Mouse (Mus musculus): Measurements from ENCODE around the gene Ccdc77. TPM values are rescaled to one million over a fixed set of nuclear protein-coding genes. Genes with fewer than 3 reads are reported as not detected.

Gene Ccdc77
- polyA plus RNA-seq, 2 experiments = 17.2 to 20.8 TPM

DNA sequence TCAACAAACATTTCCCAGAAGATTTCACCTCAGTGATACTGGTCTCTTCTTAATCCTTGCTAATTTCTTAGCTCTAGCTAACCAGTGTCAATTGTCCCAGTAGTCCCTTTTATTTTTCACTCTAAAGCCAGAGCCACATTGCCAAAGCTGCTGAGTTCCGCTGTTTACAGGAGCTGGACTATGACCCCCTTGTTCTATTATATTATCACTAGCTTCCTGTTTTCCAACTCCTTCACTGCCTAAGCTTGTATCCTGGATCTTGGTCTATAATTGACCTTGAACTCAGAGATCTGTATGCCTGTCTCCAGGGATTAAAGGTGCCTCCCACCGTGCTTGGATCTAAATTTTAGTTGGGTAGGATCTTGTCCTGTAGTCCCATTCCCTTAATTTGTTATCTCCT is 12.6 kb upstream of the Ccdc77 start:
- ATAC-seq (ENCODE audit: low FRiP score, low read depth) (no peak), DNase-seq (ENCODE audit: low spot score) (no peak)
- Histone ChIP-seq H3K27me3 (ENCODE audit: control insufficient read depth, insufficient read depth, low read length) (no peaks in the 10 kb centered on the region), H3K27ac (replicated peaks; ENCODE audit: low read depth, low read length) (no peak overlapping the region), H3K4me3 (replicated peaks; ENCODE audit: low read length) (no peak overlapping the region), H3K4me1 (ENCODE audit: control insufficient read depth, insufficient read depth, low read length) (no peaks in the 10 kb centered on the region), H3K4me2 (replicated peaks; ENCODE audit: low read depth, low read length, severe bottlenecking) (no peak overlapping the region), H3K9ac (ENCODE audit: low read depth, low read length, severe bottlenecking) (no peak overlapping the region), H3K9me3 (ENCODE audit: control insufficient read depth, low read length) (no peaks in the 10 kb centered on the region), H3K36me3 (ENCODE audit: control insufficient read depth, insufficient read depth, low read length) (peaks cover 86% of the 10 kb centered on the region)
- WGBS = 94% methylated on average over 2 of the region's 2 CpGs
- no peak for TF ChIP-seq POLR2A (IDR thresholded peaks at IDR 0.05; ENCODE audit: borderline replicate concordance, extremely low read depth, insufficient read depth, insufficient read length)

- 4% methylated on average over 15 of the region's 15 CpGs for WGBS
- Histone ChIP-seq H3K9me3 (ENCODE audit: control insufficient read depth, low read length) (no peaks in the 10 kb centered on the region), H3K4me1 (ENCODE audit: control insufficient read depth, insufficient read depth, low read length) (peaks cover 12% of the 10 kb centered on the region), H3K4me3 (replicated peaks; ENCODE audit: low read length) (peak overlapping the region; percentile 98), H3K9ac (ENCODE audit: low read depth, low read length, severe bottlenecking) (peak overlapping the region; percentile 93), H3K27ac (replicated peaks; ENCODE audit: low read depth, low read length) (no peak overlapping the region), H3K4me2 (replicated peaks; ENCODE audit: low read depth, low read length, severe bottlenecking) (peak overlapping the region; percentile 75), H3K36me3 (ENCODE audit: control insufficient read depth, insufficient read depth, low read length) (peaks cover 28% of the 10 kb centered on the region), H3K27me3 (ENCODE audit: control insufficient read depth, insufficient read depth, low read length) (no peaks in the 10 kb centered on the region)
- ATAC-seq (ENCODE audit: low FRiP score, low read depth) (no peak), DNase-seq (ENCODE audit: low spot score) (peak; percentile 4)
- TF ChIP-seq POLR2A (IDR thresholded peaks at IDR 0.05; ENCODE audit: borderline replicate concordance, extremely low read depth, insufficient read depth, insufficient read length) = no peak
These were observed 877 bp upstream of the Ccdc77 start for GRCm38 (mm10) chr6:120365051-120365450.

- Histone ChIP-seq H3K27me3 (ENCODE audit: control insufficient read depth, insufficient read depth, low read length) (no peaks in the 10 kb centered on the region), H3K27ac (replicated peaks; ENCODE audit: low read depth, low read length) (peak overlapping the region; percentile 97), H3K4me1 (ENCODE audit: control insufficient read depth, insufficient read depth, low read length) (peaks cover 12% of the 10 kb centered on the region), H3K9ac (ENCODE audit: low read depth, low read length, severe bottlenecking) (peak overlapping the region; percentile 93), H3K4me2 (replicated peaks; ENCODE audit: low read depth, low read length, severe bottlenecking) (peak overlapping the region; percentile 75), H3K36me3 (ENCODE audit: control insufficient read depth, insufficient read depth, low read length) (peaks cover 23% of the 10 kb centered on the region), H3K9me3 (ENCODE audit: control insufficient read depth, low read length) (no peaks in the 10 kb centered on the region), H3K4me3 (replicated peaks; ENCODE audit: low read length) (peak overlapping the region; percentile 98)
- no peak for ATAC-seq (ENCODE audit: low FRiP score, low read depth)
- DNase-seq (ENCODE audit: low spot score) = no peak
- WGBS = under 1% methylated on average over 31 of the region's 31 CpGs
- TF ChIP-seq POLR2A (IDR thresholded peaks at IDR 0.05; ENCODE audit: borderline replicate concordance, extremely low read depth, insufficient read depth, insufficient read length) = no peak
These were observed 340 bp upstream of the Ccdc77 start for GRCm38 (mm10) chr6:120364523-120364905.

DNA sequence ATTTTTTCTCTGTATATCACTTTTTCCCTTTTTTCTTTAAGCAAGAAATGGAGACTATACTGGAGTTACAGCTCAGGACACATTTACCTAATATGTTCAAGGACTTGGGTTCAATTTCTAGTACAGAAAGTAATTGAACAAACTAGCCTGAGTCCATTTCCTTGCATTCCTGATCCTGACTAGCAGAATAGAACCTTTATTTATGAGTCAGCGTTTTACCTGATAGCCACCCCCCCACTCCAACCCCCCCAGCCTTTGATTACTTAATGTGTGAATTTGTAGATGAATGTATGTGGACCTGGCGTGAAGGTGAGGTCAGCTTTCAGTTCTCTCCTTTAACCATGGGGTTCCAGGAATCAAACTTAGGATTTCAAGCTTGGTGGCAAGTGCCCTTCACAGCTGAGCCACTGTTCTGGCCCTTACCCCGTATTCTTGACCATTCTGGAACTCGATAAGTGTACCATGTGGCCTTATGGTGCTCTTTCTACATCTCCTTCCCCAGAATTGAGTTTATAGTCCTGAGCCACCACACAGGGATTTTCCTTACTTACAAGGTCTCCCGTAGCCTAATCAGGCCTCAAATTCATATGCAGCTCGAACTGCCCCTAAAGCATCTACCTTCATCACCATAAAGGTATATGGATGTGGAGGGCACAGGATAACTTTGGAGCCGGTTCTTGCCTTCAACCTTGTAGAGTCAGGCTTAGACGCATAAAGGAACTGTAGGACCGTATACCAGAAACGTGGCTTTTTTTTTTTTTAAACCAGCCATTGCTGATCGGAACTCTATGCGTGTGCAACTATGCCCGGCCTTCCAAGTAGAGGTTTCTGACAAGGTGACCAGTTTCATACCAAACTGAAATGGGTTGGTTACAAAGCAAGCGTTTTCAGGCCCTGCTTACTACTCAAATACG is 1.1 kb downstream of the Ccdc77 start:
- Histone ChIP-seq H3K4me1 (ENCODE audit: control insufficient read depth, insufficient read depth, low read length) (peaks cover 12% of the 10 kb centered on the region), H3K27me3 (ENCODE audit: control insufficient read depth, insufficient read depth, low read length) (no peaks in the 10 kb centered on the region), H3K36me3 (ENCODE audit: control insufficient read depth, insufficient read depth, low read length) (peaks cover 8% of the 10 kb centered on the region; the same call in 1 of the 2 replicates), H3K4me3 (replicated peaks; ENCODE audit: low read length) (peak overlapping the region; percentile 98), H3K9me3 (ENCODE audit: control insufficient read depth, low read length) (no peaks in the 10 kb centered on the region), H3K4me2 (replicated peaks; ENCODE audit: low read depth, low read length, severe bottlenecking) (peak overlapping the region; percentile 75), H3K9ac (ENCODE audit: low read depth, low read length, severe bottlenecking) (peak overlapping the region; percentile 93), H3K27ac (replicated peaks; ENCODE audit: low read depth, low read length) (peak overlapping the region; percentile 97)
- 22% methylated on average over 15 of the region's 15 CpGs for WGBS
- TF ChIP-seq POLR2A (IDR thresholded peaks at IDR 0.05; ENCODE audit: borderline replicate concordance, extremely low read depth, insufficient read depth, insufficient read length) = no peak
- ATAC-seq (ENCODE audit: low FRiP score, low read depth) (no peak), DNase-seq (ENCODE audit: low spot score) (no peak)

GRCm38 (mm10) chr6:120362124-120362523 is 2.0 kb downstream of the Ccdc77 start:
- Histone ChIP-seq H3K27ac (replicated peaks; ENCODE audit: low read depth, low read length) (no peak overlapping the region), H3K27me3 (ENCODE audit: control insufficient read depth, insufficient read depth, low read length) (no peaks in the 10 kb centered on the region), H3K4me3 (replicated peaks; ENCODE audit: low read length) (no peak overlapping the region), H3K4me1 (ENCODE audit: control insufficient read depth, insufficient read depth, low read length) (peaks cover 12% of the 10 kb centered on the region), H3K9ac (ENCODE audit: low read depth, low read length, severe bottlenecking) (no peak overlapping the region), H3K36me3 (ENCODE audit: control insufficient read depth, insufficient read depth, low read length) (peaks cover 1% of the 10 kb centered on the region; the same call in 1 of the 2 replicates), H3K4me2 (replicated peaks; ENCODE audit: low read depth, low read length, severe bottlenecking) (no peak overlapping the region), H3K9me3 (ENCODE audit: control insufficient read depth, low read length) (no peaks in the 10 kb centered on the region)
- ATAC-seq (ENCODE audit: low FRiP score, low read depth) = no peak
- DNase-seq (ENCODE audit: low spot score) = no peak
- TF ChIP-seq POLR2A (IDR thresholded peaks at IDR 0.05; ENCODE audit: borderline replicate concordance, extremely low read depth, insufficient read depth, insufficient read length) = no peak
- WGBS = 96% methylated on average over 2 of the region's 2 CpGs
